Mouse (Mus musculus): ENCODE measurements around the gene Pigm.

Pigm gene

DNA sequence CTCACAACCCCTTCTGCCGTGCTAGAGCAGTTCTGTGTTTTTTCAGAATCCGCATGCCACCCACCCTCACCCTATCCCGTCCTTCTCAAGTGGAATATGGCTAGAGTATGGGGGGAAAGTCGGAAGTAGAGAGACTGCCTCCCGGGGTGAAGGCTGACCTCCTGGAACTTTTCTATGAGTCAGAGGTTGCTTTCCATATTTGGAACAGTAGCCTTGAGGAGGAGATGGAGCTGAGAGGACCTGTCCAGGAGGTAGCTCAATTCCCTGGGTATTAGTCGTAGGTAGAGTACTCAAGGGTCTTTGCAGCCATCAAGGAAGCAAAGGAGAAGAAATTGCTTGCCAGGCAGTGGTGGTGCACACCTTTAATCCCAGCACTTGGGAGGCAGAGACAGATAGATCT lies 24.3 kb upstream of the Pigm start:
- in situ Hi-C loops (cut with MboI, MseI) = no loop called here

DNA sequence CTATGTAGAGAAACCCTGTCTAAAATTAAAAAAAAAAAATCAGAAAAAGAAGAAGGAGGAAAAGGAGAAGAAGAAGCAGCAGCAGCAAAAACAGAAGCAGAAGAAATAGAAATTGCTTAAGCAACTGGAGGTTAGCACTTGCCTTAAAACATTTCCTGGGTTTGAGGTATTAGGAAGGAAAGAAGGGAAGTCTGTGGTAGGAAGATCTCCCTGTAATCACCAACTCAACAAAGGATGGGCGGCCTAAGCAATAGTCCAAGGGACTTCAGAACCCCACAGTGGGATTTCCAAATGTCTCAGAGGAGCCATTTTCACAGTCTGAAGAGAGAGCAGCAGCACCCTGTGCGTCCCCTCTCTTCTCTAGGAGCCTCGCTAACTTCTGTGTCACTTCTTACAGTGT lies 23.9 kb upstream of the Pigm start:
- in situ Hi-C loops (cut with MboI, MseI) = no loop called here

DNA sequence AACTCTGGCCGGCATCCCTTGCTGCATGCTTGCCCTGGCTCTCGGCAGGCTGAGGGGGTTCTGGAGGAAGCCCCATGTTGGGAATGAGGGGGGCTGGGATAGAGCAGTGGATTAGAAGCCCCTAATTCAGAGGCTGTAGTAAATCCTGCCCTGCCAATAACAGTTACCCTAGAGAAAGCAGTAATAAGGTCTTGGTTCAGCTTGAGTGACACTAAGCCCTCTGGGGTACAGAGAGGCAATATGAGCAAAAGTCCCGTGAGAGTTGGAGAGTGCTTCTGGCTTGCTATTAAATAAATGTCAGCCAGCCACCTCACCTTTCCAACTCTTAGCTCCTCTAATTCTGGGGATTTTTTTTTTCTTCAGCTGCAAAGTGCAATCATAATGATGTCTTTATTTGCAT lies 21.0 kb upstream of the Pigm start:
- in situ Hi-C loops (cut with MboI, MseI) = no loop called here

DNA sequence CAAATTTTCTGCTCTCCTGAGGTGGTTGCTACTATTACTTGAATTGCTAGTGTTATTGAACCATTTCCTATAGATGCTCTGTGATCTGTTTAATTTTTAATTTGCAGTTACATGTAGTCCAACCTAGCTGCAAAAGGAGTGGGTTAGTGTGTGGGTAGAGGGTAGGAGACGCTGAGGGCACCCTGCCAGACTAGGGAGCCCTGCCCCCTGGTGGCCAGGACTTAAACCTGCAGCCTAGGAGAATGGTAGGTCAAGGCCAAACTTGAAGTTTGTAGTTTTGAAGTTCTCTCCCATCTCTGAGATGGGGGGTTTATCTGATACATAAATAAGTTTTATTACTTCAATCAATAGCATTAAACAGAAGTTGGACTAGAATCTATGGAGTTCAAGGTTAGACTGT lies 18.8 kb upstream of the Pigm start:
- in situ Hi-C loops (cut with MboI, MseI) = no loop called here

DNA sequence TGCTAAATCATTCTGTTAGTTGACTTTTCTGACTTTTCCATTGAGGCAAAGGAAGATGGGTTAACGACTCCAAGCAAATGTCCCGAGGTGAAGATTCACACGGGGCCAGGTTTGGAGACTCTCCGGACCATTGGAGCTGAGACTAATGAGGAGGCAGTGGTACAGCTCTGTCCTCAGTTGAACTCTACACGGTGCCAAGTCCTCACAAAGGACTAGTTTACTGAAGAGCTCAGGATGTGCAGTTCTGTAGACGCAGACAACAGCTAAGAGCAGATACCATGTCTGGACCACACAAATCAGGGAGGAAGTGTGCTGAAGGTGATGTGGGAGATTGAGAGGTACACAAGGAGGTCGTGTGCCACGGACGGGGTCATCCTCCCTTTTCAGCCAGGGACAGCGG lies 18.0 kb upstream of the Pigm start:
- in situ Hi-C loops (cut with MboI, MseI) = no loop called here

DNA sequence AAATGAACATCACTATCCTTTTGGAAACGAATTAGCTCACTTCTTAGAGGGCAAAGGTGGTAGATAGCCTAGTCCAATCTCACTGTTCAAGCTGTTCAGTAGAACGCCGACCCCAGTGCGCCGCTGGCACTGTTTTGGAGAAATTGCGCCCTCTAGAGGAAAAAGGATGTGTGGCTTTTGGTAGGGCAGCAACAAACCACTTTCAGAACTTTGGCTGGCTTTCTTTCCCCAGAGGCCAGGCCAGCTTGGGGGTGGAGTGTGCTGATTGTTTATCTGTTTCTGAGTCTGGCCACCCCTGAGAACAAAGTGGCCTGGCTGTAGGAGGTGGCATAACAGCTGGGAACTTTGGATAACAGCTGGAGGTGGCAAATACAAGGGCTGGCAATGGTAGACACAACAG lies 11.7 kb upstream of the Pigm start:
- in situ Hi-C loops (cut with MboI, MseI) = no loop called here

DNA sequence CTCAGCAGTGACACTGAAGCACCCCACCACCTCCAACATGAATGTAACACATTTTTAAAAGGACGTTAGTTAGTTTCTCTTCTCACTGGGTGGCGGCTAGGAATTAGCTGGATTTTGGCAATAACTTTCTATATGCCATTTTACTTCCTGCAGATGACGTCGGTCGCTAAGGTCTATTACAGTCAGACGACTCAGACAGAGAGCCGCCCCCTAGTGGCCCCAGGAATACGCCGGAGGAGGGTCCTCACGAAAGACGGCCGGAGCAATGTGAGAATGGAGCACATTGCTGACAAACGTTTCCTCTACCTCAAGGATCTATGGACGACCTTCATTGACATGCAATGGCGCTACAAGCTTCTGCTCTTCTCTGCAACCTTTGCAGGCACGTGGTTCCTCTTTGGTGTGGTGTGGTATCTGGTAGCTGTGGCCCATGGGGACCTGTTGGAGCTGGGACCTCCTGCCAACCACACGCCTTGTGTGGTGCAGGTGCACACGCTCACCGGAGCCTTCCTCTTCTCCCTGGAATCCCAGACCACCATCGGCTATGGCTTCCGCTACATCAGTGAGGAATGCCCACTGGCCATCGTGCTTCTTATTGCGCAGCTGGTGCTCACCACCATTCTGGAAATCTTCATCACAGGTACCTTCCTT lies 7.5 kb upstream of the Pigm start:
- in situ Hi-C loops (cut with MboI, MseI) = no loop called here

DNA sequence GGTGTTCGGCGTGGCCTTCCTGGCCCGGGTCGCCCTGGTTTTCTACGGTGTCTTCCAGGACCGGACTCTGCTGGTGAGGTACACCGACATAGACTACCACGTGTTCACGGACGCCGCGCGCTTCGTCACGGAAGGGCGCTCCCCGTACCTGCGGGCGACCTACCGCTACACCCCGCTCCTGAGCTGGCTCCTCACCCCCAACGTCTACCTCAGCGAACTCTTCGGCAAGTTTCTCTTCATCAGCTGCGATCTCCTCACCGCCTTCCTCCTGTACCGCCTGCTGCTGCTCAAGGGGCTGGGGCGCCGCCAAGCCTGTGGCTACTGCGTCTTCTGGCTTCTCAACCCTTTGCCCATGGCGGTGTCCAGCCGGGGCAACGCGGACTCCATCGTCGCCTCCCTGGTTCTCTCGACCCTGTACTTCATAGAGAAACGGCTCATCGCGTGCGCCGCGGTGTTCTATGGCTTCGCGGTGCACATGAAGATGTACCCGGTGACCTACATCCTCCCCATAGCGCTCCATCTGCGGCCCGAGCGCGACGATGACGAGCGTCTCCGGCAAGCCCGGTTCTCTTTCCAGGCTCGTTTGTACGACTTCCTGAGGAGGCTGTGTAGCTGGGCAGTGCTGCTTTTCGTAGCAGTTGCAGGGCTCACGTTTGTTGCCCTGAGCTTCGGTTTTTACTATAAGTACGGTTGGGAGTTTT lies 562 bp downstream of the Pigm start:
- in situ Hi-C loops (cut with MboI, MseI) = no loop called here

DNA sequence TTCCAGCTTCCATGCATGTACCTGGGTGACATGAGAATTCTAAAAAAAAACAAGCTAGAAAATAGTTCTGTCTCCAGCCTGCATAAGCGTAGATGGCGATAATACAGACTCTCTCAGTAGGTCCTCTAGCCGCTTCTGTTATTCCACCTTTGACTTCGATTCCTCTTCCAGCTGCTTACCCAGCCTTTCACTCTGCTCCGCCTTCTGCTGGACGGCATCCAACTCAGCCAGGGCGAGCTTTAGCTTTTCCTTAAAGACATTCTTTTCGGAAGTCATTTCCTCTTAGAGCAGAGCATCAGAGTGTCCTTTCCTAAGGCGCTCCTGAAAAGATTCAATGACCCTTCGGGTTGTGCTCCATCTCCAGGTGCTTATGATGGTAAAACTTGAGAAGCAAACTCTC lies 3.7 kb downstream of the Pigm start:
- in situ Hi-C loops (cut with MboI, MseI) = no loop called here

DNA sequence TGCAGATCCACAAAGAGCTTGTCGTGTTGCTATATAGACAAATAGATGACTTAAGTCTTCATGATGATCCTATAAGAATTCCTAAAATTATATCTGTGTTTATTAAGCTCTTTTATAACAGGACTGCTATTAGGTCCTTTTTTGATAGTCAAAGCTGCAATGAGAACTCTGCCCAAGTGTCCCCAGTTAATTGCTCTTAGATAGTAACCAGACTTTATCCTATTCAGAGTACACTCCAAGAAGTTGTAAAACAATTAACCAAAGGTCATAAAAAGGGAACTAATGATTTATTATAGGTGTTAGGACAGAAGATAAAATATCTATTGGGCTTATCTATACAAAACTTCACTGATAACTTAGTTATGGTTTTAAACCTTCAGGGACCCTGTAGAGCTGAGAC lies 5.7 kb downstream of the Pigm start:
- in situ Hi-C loops (cut with MboI, MseI) = no loop called here

DNA sequence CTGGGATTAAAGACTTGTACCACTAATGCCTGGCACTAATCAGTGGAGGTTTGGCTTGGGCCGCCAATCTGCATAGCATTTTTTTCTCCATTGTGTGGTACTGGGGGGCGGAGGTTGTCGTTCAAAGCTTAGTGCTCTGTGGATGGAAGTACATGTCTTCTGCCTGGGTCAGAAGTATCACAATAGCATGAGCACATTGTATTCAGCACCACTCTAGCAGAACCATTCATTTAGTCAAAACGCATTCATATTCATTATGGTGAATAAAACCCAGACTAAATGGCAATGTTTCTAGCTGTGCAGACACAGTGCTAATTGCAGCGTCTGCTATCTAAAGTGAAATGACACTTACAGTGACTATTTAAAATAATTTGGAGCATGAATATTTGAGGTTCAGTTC lies 10.9 kb downstream of the Pigm start:
- in situ Hi-C loops (cut with MboI, MseI) = no loop called here

DNA sequence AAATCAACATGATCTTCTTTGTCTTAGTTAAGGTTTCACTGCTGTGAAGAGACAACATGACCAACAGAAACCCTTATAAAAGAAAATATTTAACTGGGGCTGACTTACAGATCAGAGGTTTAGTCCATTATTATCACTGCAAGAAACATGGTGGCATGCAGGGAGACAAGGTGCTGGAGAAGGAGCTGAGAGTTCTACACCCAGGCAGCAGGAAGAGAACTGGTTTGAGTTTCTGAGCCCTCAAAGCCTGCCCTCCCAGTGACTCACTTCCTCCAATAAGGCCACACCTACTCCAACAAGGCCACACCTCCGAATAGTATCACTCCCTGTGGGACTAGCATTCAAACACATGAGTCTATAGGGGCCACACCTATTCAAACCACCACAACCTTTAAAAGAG lies 14.4 kb downstream of the Pigm start:
- in situ Hi-C loops (cut with MboI, MseI) = no loop called here

DNA sequence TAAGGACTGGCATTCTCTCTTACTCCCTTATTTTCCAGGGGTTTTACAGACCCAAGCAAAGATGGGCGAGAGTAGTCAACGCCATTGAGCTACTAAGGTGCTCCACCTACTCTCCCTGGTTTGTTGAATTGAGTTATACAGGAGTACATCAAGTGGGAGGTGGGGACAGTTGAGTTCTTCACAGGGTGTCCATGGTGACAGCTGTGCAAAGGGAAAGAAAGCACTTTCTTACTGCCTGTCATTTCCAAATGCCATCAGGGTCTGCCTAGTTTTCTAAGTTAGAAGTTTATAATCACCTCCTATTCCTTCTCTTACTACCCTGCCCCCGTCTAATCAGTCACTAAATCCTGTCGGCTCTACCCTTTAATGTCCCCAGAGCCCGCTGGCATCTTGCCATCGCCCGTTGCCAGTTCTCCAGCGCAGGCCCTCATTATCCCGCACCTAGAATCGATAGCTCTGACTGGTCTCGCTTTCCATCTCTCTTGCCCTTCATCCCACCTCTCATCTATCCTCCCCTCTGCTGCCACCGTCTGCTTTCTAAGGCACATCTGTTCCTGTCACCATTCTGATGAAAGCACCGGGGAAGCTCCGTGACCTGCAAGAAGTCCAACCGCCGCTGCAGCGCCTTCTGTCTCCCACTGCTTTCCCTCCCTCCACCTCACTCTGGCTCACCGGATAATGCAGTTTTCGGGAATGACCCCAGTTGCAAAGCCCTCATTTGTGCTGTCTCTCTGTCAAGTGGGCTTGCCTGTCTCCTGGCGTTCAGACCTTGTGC lies 15.6 kb downstream of the Pigm start:
- in situ Hi-C loops (cut with MboI, MseI) = no loop called here

DNA sequence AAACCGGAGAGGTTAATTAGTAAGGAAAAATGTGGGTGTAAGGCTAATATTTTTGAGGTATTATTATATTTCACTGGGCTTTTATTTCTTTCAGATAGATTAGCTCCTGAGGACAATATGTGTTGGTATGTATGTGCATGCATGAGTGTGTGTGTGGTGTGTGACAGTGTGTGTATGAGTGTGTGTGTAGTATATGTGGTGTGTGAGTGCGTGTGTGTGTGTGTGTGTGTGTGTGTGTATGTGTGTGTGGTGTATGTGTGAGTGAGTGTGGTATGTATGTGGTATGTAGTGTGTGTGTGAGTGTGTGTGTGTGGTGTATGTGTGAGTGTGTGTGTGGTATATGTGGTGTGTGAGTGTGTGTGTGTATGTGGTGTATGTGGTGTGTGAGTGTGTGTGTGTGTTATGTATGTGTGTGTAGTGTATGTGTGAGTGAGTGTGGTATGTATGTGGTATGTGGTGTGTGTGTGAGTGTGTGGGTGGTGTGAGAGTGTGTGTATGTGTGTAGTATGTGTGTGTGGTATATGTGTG lies 16.4 kb downstream of the Pigm start:
- in situ Hi-C loops (cut with MboI, MseI) = no loop called here

DNA sequence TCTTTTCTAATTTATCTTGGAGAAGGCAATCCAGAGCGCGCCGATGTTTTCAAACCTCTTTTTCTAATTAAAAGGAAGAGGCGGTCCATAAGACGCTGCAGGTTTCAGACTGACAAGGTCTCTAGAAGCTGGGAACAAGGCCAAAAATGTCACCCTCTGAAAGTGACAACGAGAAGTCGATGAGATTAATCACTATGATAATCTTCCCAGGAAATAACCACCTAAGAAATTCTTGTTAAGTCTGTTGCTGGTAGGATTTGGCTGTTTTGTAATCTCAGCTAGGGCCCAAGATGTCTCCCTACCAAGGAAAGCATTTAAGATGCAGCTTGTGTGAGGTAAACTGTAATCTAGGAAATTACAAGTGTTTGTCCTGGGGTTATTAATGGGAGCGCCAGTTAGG lies 17.4 kb downstream of the Pigm start:
- in situ Hi-C loops (cut with MboI, MseI) = no loop called here

DNA sequence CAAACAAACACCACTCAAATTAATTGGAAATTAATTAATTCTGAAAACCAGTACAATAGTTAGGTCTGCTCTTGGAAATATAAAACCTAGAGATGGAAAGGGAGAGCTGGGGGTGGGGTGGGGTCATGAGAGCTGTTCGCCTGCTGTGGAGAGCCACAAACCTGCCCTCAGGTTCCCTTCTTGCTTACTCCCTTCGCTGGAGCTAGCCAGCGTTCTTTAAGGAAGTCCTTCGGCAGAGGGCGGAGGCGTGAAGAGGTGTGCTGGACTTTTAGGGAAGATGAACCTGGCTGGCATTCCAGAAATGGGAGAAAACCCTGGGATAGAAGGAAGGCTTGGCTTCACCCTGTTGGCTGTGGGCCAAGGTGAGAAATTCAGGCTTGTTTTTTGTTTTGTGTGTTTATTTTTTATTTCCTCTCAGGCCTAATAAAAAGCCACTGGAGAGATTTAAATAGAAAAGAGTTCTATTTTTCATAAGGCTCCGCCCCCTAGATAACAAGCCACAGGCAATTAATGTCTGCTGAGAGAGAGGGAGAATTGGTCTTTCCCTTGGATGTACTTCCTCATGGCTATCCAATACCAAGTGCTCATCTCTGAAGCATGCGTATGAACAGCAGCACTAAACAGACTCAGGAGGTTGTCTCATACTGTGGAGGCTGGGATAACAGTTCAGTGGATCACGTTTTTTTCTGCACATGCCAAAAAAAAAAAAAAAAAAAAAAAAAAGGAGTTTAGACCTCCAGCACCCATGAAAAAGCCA lies 20.8 kb downstream of the Pigm start:
- in situ Hi-C loops (cut with MboI, MseI) = no loop called here

DNA sequence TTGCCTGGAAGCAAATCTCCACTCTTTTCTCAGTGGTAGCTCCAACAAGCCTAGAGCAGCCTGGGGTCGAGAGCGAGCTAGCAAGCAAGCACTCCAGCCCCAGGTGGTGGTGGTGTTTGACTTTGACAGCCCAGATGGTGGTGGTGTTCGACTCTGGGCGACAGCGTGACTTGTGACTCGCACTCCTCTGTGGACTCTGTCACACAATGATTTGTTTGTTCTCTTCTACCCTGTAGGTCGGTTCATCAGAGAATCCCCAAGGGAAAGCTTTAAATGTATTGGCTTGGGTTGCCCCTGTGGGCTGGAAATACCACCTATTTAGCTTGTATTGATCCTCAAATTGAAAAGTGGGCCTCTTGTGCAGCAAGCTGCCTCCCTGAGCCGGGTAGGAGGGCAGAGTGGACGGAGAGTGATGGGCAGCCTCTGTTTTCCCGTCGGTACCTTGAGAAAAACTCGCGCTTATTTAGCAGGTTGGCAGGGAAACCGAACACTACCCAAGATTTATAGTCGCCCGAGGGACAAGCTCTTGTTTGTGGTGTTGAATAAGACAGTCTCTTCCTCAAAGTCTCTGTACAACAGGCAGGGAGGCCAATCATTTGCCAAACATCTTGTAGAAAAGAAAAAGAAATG lies 29.8 kb downstream of the Pigm start:
- in situ Hi-C loops (cut with MboI, MseI) = no loop called here

DNA sequence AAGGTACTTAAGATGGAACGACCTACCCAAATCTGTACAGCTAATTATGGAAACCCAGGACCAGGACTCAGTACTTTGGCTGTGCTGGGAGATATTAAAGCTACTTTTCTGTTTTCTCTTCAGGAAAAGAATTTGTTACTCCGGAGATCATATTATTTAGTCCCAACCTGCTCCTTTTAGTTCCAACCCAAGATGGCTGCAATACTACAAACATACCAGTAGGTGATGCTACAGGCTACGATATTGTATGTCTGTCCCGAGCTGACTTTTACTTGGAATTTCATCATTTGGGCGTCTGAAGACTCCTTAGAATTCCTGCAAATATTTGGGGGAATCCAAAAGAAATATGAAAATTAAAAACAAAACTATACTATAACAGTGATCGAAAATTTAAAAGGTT lies 32.6 kb downstream of the Pigm start:
- in situ Hi-C loops (cut with MboI, MseI) = no loop called here

DNA sequence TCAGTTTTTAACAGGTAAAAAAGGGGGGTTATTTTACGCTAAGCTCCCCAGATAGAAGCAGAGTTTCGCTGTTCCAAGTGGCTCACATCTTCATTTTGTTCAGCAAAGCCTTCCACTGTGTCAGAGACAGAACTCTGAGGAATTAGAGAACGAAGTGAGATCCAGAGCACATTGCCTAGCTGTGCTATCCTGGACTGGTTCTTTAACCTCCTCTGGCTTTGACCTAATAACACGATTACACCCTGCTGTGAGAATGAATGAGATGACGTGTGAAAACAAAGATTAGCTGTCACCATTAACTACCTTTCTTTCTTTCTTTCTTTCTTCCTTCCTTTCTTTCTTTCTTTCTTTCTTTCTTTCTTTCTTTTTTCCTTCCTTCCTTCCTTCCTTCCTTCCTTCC lies 33.1 kb downstream of the Pigm start:
- in situ Hi-C loops (cut with MboI, MseI) = no loop called here

DNA sequence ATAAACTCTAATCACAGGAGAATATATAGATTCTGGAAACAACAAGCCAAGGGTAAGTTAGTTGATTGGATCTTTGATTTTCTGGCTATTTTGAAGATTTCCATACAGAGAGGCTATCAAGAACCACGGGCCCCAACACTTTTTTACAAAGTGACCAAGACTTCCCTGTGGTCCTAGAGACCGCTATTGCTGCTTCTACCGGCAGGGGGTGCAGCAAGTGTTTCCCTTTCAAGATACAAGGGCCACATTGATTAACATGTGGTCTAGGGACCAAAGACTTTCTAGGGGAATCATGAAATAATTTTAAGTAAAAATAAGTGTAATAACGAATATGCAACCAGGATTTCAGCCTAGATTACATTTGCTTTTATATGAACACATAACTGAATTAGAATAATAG lies 34.5 kb downstream of the Pigm start:
- in situ Hi-C loops (cut with MboI, MseI) = loop anchor here (5.0 kb wide), 2 partner anchors 71 to 231 kb away; partner anchors contain the start of gene Igsf9

DNA sequence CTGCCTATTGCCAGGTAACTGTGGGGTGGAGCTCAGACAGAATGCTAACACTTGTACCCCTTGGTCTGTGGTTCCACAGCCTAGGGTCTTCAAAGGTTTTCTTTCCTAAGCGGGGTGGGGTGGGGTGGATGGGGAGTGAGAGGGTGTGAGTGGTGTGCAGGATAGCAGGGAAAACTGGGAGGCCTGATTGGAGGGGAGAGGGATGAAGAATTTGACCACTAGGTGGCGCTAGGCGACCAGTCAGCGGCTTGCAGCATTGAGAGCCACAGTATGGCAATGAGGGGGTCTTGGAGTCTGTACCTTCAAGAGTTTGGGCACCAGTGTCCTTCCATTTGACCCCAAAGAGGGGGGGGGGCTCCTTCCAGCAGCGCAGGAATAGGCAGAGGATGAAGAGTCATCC lies 35.9 kb downstream of the Pigm start:
- in situ Hi-C loops (cut with MboI, MseI) = loop anchor here (5.0 kb wide), 2 partner anchors 70 to 230 kb away; partner anchors contain the start of gene Igsf9

All from T-helper 1 cell (primary cell).